Mouse (Mus musculus) CD4-positive, CD25-positive, alpha-beta regulatory T cell, adult 9 weeks (primary cell): Measurements from ENCODE around the gene Higd2a. TPM values are rescaled to one million over a fixed set of nuclear protein-coding genes. Genes with fewer than 3 reads are reported as not detected.

Source experiments
- polyA plus RNA-seq: library from polyadenylated mRNA; unstranded; fragments of 100-300 nt; shearing (Covaris generic); gene quantifications from one replicate; pipeline ENCODE4 v1.2.1, GENCODE M21; 2017

Higd2a gene
- polyA plus RNA-seq, result 215 TPM

GRCm38 (mm10) chr13:54589996-54590951 lies at the start of gene Higd2a, which contains the start of gene Nop16:
Higd2a (plus strand) TSS chr13:54590207.
Nop16 (minus strand) TSS chr13:54590090.

DNA sequence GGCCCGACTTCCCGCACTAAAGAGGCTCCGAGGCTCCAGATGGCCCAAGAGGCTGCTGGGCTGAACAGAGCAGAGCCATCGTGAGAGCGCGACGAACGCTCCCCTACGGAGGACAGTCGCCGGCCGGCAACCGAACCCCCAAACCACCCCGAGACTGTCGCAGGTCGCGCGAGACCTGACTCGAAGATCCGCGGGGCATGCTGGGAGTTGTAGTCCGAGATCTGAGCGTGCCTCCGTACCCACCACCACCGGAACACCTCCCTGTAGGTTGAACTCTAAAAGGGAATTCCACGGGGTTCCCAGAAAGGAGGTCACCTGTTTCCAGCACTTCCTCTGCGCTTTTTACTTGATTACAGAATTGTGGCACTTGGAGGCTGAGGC lies 24.8 kb upstream of the Higd2a start, which contains the start of gene 4833439L19Rik:
Gene 4833439L19Rik (minus strand): TSS at position 235 of the 381 bp plus-strand sequence.

DNA sequence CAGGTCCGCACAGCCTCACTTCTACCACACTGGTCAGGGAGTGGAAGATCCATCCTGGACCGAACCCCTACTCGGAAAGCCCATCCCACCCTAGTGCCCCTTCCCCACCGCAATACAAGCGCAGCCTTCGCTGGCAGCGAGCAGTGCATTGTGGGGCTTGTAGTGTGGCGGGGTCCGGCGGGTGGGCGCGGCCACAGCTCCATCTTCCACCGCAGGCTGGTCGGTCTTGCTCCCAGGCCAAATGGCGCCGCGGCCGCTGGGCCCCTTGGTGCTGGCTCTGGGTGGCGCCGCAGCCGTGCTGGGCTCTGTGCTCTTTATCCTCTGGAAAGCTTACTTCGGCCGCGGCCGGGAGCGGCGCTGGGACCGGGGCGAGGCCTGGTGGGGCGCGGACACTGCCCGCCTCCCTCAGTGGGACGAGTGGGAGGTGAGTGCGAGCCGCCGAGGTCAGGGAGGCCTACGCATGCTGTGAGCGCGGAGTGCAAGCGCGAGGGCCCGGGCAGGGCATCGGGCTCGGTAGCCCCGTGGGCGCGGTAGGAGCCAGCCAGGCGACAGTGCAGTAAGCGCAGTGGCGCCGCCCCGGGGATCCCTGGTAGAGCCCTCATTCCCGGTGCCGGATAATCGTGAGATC lies 15.0 kb upstream of the Higd2a start, which contains the start of gene Arl10:
Gene Arl10 (plus strand): TSS at position 162 of the 628 bp plus-strand sequence.

DNA sequence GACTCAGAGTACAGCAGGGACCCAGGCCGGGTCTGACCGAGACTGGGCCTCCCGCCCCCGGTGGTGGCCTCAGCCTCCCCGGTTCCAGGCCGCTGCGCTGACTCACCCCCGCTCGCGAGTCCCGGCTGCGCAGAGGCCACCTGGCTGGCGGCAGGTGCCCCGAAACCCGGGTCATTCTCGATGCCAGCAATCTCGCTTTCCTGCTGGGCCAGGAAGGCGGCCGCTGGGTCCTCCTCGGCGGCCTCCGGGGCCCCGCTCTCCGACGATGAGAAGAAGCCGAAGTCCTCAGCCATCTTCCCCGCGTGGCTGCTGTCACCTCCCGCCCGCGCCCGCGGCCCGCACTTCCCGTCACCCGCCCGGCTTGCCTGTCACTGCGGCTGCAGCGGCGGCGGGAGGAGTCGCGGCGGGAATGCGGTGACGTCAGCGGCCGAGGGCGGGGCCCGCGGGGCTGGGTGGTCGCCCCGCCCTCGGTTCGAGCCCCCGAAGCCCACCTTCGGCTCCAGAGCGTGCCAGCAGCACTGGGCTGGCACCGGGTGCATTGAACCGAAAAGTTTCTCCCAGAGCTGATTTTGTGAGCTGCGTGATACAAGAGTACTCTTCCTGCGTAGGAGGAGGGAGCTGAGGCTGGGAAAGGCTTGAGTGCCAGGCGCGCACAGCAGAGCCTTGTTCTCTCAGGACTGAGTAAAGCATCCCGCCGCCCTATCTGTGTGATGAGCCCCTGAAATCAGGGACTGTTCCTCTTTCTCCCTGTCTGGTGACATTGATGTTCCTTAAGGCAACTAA lies 21.2 kb downstream of the Higd2a start, which contains the start of gene Cltb:
Gene Cltb (minus strand): TSS at position 373 of the 783 bp plus-strand sequence.

GRCm38 (mm10) chr13:54621155-54621932 lies 31.3 kb downstream of the Higd2a start, which contains the start of gene Faf2:
Faf2 (plus strand) TSS chr13:54621784.

Other genes with a start within 250 kb of the Higd2a start
- gene Cplx2, start 218.9 kb upstream of the Higd2a start, polyA plus RNA-seq, result not detected
- 29.9 TPM for gene Thoc3, start 121.4 kb upstream of the Higd2a start, polyA plus RNA-seq
- gene Simc1, start 86.4 kb upstream of the Higd2a start, polyA plus RNA-seq, result 8.8 TPM
- gene 4833439L19Rik, start 24.8 kb upstream of the Higd2a start, polyA plus RNA-seq, result 84.2 TPM
- 6.6 TPM for gene Arl10, start 15.2 kb upstream of the Higd2a start, polyA plus RNA-seq
- gene Nop16, start 117 bp upstream of the Higd2a start, polyA plus RNA-seq, result 62.6 TPM
- 36.6 TPM for gene Cltb, start 21.1 kb downstream of the Higd2a start, polyA plus RNA-seq
- 105 TPM for gene Faf2, start 31.6 kb downstream of the Higd2a start, polyA plus RNA-seq
- gene Rnf44, start 103.7 kb downstream of the Higd2a start, polyA plus RNA-seq, result 45.2 TPM
- gene Cdhr2, start 111.3 kb downstream of the Higd2a start, polyA plus RNA-seq, result not detected
- not detected for gene Gprin1, start 159.7 kb downstream of the Higd2a start, polyA plus RNA-seq
- gene Sncb, start 176.4 kb downstream of the Higd2a start, polyA plus RNA-seq, result 0.81 TPM
- not detected for gene Eif4e1b, start 193.8 kb downstream of the Higd2a start, polyA plus RNA-seq
- gene Tspan17, start 199.2 kb downstream of the Higd2a start, polyA plus RNA-seq, result 2.6 TPM